Mouse (Mus musculus) brain, embryonic 14.5 days (tissue): ENCODE data around the gene Speer4d. TPM values are rescaled to one million over a fixed set of nuclear protein-coding genes. Genes with fewer than 3 reads are reported as not detected.
"Not testable (repeated sequence)": the region's sequence is repeated elsewhere in the genome, so short reads cannot be mapped to it uniquely, and the experiment has no call there.

ENCODE experiments used
- DNase-seq: peaks from one replicate; pipeline ENCODE4 v3.0.0-alpha.2; 2011; ENCODE audit warnings: low read depth
- CTCF ChIP-seq: fragments of 200-500 bp; IDR thresholded peaks from 2 replicates; pipeline ENCODE4 v1.5.1; 2012; ENCODE audit warnings: inconsistent platforms, mild to moderate bottlenecking, moderate library complexity, borderline replicate concordance; ENCODE audit not compliant: insufficient read depth, insufficient read length; ENCODE audit errors: extremely low read depth
- polyA plus RNA-seq: library from polyadenylated mRNA; depleted of rRNA; stranded (reverse); fragments of >200 nt; gene quantifications from 2 replicates; pipeline ENCODE4 v1.2.3, GENCODE M21; 2012; rRNA removed

Speer4d gene
- polyA plus RNA-seq: not detected in 2 replicates

DNA sequence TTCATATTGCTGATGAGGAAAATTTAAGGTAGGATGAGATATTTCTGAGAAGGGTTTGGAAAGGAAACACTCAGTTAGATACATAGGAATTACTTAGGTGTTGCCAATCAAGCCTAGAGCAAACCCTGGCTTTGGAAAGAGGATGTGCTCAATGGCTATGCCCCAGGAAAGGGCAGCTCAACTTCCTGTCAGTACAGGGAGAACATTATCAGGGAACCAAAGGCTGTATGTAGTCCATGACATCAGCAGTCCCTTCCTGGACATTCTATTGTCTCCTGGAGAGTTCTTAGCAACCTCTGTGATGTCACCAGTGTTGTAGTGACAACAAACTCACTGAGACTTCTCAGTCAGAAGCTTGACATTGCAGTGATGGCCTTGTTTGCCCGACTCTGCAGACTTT lies at the start of gene Speer4d:
Gene Speer4d (plus strand): TSS at position 301 of the 400 bp plus-strand sequence.
- not testable (repeated sequence) for DNase-seq

GRCm38 (mm10) chr5:15573735-15574134 lies 45.1 kb upstream of the Speer4d start:
- not testable (repeated sequence) for DNase-seq

GRCm38 (mm10) chr5:15577033-15577432 lies 41.8 kb upstream of the Speer4d start, which contains the start of gene Gm21083:
Gm21083 (plus strand) TSS chr5:15577333.
- not testable (repeated sequence) for DNase-seq

DNA sequence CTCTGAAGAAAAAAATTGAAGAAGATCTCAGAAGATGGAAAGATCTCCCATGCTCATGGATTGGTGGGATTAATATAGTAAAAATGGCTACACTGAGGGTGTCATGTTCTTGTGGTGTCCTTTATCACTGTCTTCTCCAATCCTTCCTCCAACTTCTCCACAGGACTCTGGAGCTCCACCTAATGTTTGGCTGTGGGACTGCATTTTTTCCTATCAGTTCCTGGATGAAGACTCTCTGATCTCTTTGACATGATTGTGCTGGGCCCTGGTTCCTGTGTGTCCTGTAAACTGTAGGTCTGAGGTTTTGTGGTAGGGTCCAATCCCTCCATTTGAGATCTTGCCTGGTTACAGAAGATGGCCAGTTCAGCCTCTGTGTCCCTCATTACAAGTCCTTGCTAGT lies 32.5 kb upstream of the Speer4d start:
- DNase-seq: peak; percentile 2
- TF ChIP-seq CTCF: peak; percentile 12; the same call in 1 of the 2 replicates

DNA sequence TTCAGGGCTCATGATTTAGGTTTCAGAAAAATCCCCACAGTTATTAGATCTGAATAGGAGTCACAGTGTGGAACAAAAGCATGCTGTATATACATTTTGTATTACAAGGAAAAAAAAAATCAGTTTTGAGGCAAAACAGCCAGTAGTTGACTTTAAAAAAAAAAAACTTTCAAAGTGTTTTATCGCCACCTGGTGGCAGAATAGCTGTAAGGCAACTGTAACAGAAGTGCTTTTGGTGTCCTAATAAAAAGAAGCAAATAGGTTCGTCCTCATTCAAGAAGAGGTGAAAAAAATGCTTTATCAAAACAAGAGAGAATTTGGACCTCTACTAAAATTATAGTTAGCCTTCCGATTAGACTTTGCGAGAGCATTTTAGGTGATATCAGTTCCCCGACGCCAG lies 30.6 kb upstream of the Speer4d start:
- peak; percentile 57 for DNase-seq

DNA sequence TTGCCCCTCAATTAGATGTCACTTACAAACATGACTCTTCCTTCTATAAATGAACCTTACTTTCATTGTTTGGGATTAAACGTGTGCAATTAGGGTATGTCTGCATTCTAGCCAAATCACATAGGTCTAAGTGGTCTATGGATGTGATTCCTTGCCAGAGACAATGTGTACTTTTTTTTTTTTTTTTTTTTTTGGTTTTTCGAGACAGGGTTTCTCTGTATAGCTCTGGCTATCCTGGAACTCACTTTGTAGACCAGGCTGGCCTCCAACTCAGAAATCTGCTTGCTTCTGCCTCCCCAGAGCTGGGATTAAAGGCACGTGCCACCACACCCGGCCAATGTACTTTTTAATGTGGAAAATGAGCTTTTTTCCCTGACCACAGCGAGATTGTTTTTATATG lies 28.2 kb upstream of the Speer4d start:
- DNase-seq: not testable (repeated sequence)

- DNase-seq: not testable (repeated sequence)
These were observed 27.3 kb upstream of the Speer4d start for GRCm38 (mm10) chr5:15591577-15591976.

GRCm38 (mm10) chr5:15598831-15599230 lies 20.0 kb upstream of the Speer4d start:
- not testable (repeated sequence) for DNase-seq

GRCm38 (mm10) chr5:15600342-15600741 lies 18.5 kb upstream of the Speer4d start:
- DNase-seq: not testable (repeated sequence)

DNA sequence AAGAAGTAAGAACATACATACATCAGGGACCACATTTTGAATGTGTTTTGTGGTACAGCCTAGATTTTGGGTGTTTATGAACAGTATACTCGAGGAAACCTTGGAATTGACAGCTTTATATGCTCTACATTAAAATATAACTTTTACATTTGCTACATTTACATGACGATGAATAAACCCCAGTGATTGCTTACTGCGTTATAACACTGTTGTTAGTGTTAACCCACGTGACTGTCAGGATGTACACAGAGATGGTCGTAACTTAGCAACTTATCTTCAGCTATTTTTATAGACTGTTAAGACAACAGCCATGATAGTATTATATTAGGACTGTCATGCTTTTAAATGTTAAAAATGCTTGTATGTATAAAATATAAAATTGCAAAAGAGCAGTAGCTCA lies 17.4 kb upstream of the Speer4d start:
- DNase-seq: not testable (repeated sequence)

DNA sequence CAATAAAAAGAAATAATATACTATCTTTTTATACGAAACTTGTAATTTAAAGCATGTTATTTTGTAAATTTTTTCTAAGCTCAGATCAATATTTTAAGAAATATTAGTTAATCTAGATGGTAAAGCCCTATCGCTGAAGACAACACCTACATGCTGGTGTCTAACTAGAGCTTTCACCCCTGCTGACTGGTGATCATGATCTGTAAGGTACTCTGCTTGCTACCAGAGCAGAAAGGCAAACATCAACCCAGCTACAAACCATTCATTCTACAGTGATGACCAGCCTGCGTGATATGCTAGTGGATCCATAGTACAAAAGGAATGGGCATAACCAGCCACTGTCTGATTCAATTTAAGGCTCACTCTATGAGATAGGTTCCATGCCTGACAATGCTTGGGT lies 16.9 kb upstream of the Speer4d start:
- not testable (repeated sequence) for DNase-seq

GRCm38 (mm10) chr5:15602424-15602947 lies 16.4 kb upstream of the Speer4d start:
- not testable (repeated sequence) for DNase-seq

DNA sequence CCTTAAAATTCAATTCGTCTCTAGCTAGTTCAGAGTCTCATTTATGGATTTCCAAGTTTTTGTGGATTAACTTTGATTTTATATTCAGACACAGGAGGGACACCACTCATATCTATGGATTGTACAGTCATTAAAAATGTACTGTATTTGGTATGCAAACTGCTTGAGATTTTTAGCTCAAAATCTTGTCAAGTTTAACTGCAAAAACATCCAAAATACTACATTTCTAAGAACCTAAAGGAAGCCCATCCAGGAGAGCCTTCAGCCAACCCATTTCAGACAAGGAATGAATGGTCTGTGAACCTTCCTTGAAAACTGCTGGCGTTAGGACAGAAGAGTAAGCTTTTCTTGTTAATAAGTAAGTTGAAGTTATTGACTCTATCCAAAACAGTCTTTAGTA lies 15.9 kb upstream of the Speer4d start:
- DNase-seq: not testable (repeated sequence)

- not testable (repeated sequence) for DNase-seq
These were observed 15.3 kb upstream of the Speer4d start for GRCm38 (mm10) chr5:15603585-15603984.

GRCm38 (mm10) chr5:15606677-15607076 lies 12.2 kb upstream of the Speer4d start:
- DNase-seq: not testable (repeated sequence)

DNA sequence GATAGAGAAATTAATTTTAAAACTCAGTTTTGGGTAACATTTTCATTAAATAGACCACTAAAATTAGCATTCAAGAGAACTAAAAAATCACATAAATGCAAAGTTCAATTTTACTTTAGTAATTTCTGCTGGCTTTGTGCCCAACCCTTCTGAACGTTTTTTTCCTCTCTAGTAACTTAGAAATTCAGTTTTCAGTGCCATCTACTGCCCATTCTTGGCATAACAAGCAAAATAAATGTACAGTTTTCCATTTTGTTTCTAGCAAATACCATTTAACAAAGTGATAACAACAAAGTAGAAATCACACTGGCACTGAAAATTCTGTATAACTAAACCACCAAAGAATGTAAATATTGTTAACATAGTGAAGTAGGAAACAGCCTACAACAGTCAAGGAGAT lies 8.2 kb upstream of the Speer4d start:
- DNase-seq: peak; percentile 47

- DNase-seq: not testable (repeated sequence)
These were observed 2.7 kb upstream of the Speer4d start for GRCm38 (mm10) chr5:15616195-15616594.

- not testable (repeated sequence) for DNase-seq
These were observed 9.3 kb downstream of the Speer4d start for GRCm38 (mm10) chr5:15628136-15628535.

DNA sequence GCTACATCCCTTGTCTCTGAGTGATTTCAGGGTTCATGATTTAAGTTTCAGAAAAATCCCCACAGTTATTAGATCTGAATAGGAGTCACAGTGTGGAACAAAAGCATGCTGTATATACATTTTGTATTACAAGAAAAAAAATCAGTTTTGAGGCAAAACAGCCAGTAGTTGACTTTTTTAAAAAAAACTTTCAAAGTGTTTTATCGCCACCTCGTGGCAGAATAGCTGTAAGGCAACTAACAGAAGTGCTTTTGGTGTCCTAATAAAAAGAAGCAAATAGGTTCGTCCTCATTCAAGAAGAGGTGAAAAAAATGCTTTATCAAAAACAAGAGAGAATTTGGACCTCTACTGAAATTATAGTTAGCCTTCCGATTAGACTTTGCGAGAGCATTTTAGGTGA lies 11.2 kb downstream of the Speer4d start:
- not testable (repeated sequence) for DNase-seq

DNA sequence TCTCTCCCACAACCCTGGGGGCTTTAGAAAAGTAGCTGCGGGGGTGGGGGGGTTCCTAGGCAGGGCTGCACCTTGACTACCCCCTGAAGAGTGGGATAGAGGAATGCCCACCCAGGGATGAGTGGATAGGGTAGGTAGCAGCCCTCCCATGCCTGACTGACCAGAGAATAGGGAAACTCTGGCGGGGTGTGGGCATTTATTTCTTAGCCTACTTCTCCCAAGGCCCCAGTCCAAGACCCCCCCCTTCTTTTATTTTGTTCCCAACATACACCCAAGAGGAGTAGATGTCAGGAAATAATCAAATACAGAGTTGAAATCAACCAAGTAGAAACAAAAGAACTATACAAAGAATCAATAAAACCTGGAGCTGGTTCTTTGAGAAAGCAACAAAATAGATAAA lies 18.8 kb downstream of the Speer4d start:
- DNase-seq: not testable (repeated sequence)

DNA sequence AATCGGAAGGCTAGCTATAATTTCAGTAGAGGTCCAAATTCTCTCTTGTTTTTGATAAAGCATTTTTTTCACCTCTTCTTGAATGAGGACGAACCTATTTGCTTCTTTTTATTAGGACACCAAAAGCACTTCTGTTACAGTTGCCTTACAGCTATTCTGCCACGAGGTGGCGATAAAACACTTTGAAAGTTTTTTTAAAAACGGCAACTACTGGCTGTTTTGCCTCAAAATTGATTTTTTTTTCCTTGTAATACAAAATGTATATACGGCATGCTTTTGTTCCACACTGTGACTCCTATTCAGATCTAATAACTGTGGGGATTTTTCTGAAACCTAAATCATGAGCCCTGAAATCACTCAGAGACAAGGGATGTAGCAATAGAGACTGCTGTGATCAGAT lies 26.8 kb downstream of the Speer4d start:
- not testable (repeated sequence) for DNase-seq
